Mouse (Mus musculus): ENCODE data around the gene Entpd2.

DNA sequence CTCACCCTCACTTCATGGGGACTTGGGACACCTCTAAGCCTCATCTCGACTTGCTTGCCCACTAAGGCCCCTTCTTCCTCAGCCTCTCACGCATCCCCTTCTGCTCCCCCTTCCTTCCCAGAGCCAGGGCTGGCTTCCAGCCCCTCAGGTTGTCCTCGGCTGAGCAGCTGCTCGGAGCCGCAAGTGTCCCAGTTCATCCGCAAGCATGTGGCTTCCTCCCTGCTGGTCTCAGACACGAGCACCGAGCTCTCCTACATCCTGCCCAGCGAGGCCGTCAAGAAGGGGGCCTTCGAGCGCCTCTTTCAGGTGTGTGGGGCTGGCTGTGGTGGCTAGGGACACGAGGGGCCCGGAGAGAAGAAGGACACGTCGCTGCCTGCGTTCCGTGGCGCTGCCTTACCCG is 45.4 kb downstream of the Entpd2 start:
- no peak for TF ChIP-seq CTCF (IDR thresholded peaks at IDR 0.05 in 2 of 3, conservative IDR thresholded peaks at IDR 0.05 in 1 of 3; ENCODE audit: control insufficient read depth in 1 of 3, insufficient read depth in 1 of 3, low read depth in 2 of 3, low read length in 3 of 3, poor library complexity in 1 of 3, severe bottlenecking in 1 of 3)
- TF ChIP-seq GATA1 (IDR thresholded peaks at IDR 0.05; ENCODE audit: low read depth, low read length): no peak
